Mouse (Mus musculus) spleen, adult 2 months (tissue): Measurements from ENCODE around the gene D1Ertd622e.

ENCODE experiments used
- CTCF ChIP-seq: fragments of 200-500 bp; IDR thresholded peaks from 2 replicates; pipeline ENCODE4 v1.5.1; 2011; ENCODE audit warnings: mild to moderate bottlenecking, inconsistent platforms; ENCODE audit not compliant: insufficient read depth, insufficient read length, insufficient replicate concordance; ENCODE audit errors: extremely low read depth
- POLR2A ChIP-seq: fragments of 200-500 bp; IDR thresholded peaks from 2 replicates; pipeline ENCODE4 v1.6.1; 2011; ENCODE audit warnings: low read depth, low read length, inconsistent platforms

GRCm38 (mm10) chr1:97672849-97673248, 11.0 kb upstream of the D1Ertd622e start:
- TF ChIP-seq POLR2A (no peak), CTCF (no peak)
